Mouse (Mus musculus) embryonic fibroblast, embryonic 13.5 days (primary cell): ENCODE results near the gene Dnah8.

Experiments used
- CTCF ChIP-seq: IDR thresholded peaks from 2 replicates; pipeline ENCODE4 v1.5.1; 2011; ENCODE audit warnings: mild to moderate bottlenecking, control low read depth, low read length, moderate library complexity, borderline replicate concordance; ENCODE audit not compliant: insufficient read depth
- POLR2A ChIP-seq: IDR thresholded peaks from 2 replicates; pipeline ENCODE4 v1.6.1; 2011; ENCODE audit warnings: low read depth, mild to moderate bottlenecking, control low read depth, low read length, moderate library complexity

- no peak for TF ChIP-seq CTCF
- TF ChIP-seq POLR2A: no peak
These were observed 184.9 kb downstream of the Dnah8 start for GRCm38 (mm10) chr17:30808866-30809660.
